Mouse (Mus musculus) limb, embryonic 14.5 days (tissue): Measurements from ENCODE around the gene Zcchc13. TPM values are rescaled to one million over a fixed set of nuclear protein-coding genes. Genes with fewer than 3 reads are reported as not detected.
"Not testable (repeated sequence)": the region's sequence is repeated elsewhere in the genome, so short reads cannot be mapped to it uniquely, and the experiment has no call there.

ENCODE experiments used
- ATAC-seq: fragments of 200-750 bp; cut with Nextera tagmentation; 2 replicates; pipeline ENCODE4 v1.8.0; 2017; ENCODE audit warnings: low read depth, moderate number of reproducible peaks, moderate TSS enrichment; ENCODE audit not compliant: low FRiP score
- DNase-seq: peaks from one replicate; pipeline ENCODE4 v3.0.0-alpha.2; 2015; ENCODE audit warnings: low spot score
- H3K27ac ChIP-seq: fragments of 300-500 bp; sonication (generic); replicated peaks from 2 replicates; pipeline ENCODE4 v1.5.1; 2014; ENCODE audit warnings: low read depth, mild to moderate bottlenecking, low read length, moderate library complexity, mixed read lengths
- H3K27me3 ChIP-seq: fragments of 300-500 bp; sonication (generic); 2 replicates; pipeline ENCODE4 v1.6.1; 2014; ENCODE audit warnings: low read length, mixed read lengths; ENCODE audit not compliant: control insufficient read depth, insufficient read depth
- H3K36me3 ChIP-seq: fragments of 300-500 bp; sonication (generic); 2 replicates; pipeline ENCODE4 v1.6.1; 2014; ENCODE audit warnings: mild to moderate bottlenecking, low read length, moderate library complexity, mixed read lengths; ENCODE audit not compliant: control insufficient read depth, insufficient read depth
- H3K4me1 ChIP-seq: fragments of 300-500 bp; sonication (generic); 2 replicates; pipeline ENCODE4 v1.6.1; 2014; ENCODE audit warnings: antibody characterized with exemption, low read length, mixed read lengths; ENCODE audit not compliant: control insufficient read depth, insufficient read depth
- H3K4me2 ChIP-seq: fragments of 300-500 bp; sonication (generic); replicated peaks from 2 replicates; pipeline ENCODE4 v1.6.1; 2014; ENCODE audit warnings: low read depth, mild to moderate bottlenecking, low read length, moderate library complexity; ENCODE audit not compliant: severe bottlenecking
- H3K4me3 ChIP-seq: fragments of 300-500 bp; sonication (generic); replicated peaks from 2 replicates; pipeline ENCODE4 v1.5.1; 2014; ENCODE audit warnings: low read length
- H3K9ac ChIP-seq: fragments of 300-500 bp; sonication (generic); 2 replicates; pipeline ENCODE4 v1.6.1; 2014; ENCODE audit warnings: mild to moderate bottlenecking, low read depth, low read length, moderate library complexity; ENCODE audit not compliant: severe bottlenecking
- H3K9me3 ChIP-seq: fragments of 300-500 bp; sonication (generic); 2 replicates; pipeline ENCODE4 v1.6.1; 2016; ENCODE audit warnings: low read length; ENCODE audit not compliant: control insufficient read depth
- POLR2A ChIP-seq: fragments of 200-500 bp; IDR thresholded peaks from 2 replicates; pipeline ENCODE4 v1.8.0; 2012; ENCODE audit warnings: inconsistent platforms, mild to moderate bottlenecking, moderate library complexity, borderline replicate concordance; ENCODE audit not compliant: insufficient read depth, insufficient read length; ENCODE audit errors: extremely low read depth
- WGBS: fragments of 180-500 bp; shearing (Covaris S2); extraction: QIAGEN DNeasy Blood & Tissue Kit; methylation state at CpG from one replicate; pipeline ENCODE4 v1.1.7; 2014; 5-methylcytosine and 5-hydroxymethylcytosine counted together
- polyA plus RNA-seq, 2 experiments: library from polyadenylated mRNA; depleted of rRNA in 1 of 2; stranded (reverse) in 1 of 2; unstranded in 1 of 2; fragments of >200 nt; fragmentation: Nextera tagmentation in 1 of 2; extraction: Ambion mirVana in 1 of 2; gene quantifications; 2 replicates each; pipeline versions ENCODE4 v1.2.1 to v1.2.3; 2012 to 2014

Gene Zcchc13
- polyA plus RNA-seq, 2 experiments, result not detected

DNA sequence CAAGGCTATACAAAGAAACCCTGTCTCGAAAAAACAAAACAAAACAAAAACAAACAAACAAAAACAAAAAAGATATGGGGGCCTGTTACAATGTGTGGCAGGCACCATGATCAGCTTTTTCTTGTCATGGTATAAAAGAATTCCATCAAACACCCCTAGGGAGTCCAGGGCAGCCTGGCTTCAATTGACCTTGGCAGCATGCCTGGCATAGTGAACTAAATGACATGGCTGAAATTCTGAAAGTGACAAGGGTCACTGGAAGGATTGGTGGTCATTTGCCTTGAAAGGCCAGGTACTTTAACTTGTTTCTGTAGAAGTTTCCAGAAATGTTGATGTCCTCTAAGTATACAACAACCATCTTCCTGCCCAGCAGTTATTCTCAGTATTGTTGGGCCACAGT, 13.9 kb downstream of the Zcchc13 start:
- Histone ChIP-seq H3K9ac (no peak overlapping the region), H3K4me3 (no peak overlapping the region), H3K36me3 (no peaks in the 10 kb centered on the region), H3K4me1 (no peaks in the 10 kb centered on the region), H3K9me3 (no peaks in the 10 kb centered on the region), H3K27me3 (no peaks in the 10 kb centered on the region), H3K4me2 (no peak overlapping the region), H3K27ac (no peak overlapping the region)
- TF ChIP-seq POLR2A, result no peak
- DNase-seq, result no peak
- WGBS, result 74% methylated on average over 1 of the region's 1 CpGs
- ATAC-seq, result no peak

DNA sequence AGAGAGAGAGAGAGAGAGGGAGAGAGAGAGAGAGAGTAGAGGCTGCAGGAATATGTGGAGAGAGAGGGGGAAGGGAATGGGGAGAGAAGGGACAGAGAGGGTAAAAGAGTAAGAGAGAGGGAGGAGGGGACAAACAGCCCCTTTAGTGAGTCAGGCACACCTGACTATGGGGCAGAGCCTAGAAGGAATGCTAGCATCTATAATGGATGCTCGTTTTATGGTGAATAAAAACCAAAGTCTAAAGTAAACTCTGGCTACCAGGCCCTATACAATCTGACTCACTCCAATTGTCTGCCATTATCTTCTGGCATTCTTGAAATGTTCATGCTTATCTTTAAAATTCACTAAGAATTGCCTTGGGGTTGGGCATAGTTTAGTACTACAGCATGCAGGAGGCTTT, 21.7 kb downstream of the Zcchc13 start:
- no peaks in the 10 kb centered on the region for H3K4me1 ChIP-seq
- H3K9ac ChIP-seq, result no peak overlapping the region
- H3K4me2 ChIP-seq, result no peak overlapping the region
- H3K36me3 ChIP-seq, result no peaks in the 10 kb centered on the region
- no peak for TF ChIP-seq POLR2A
- H3K9me3 ChIP-seq, result no peaks in the 10 kb centered on the region
- no peak for ATAC-seq
- no peak overlapping the region for H3K27ac ChIP-seq
- no peak for DNase-seq
- no peaks in the 10 kb centered on the region for H3K27me3 ChIP-seq
- H3K4me3 ChIP-seq, result no peak overlapping the region
- 55% methylated on average over 1 of the region's 1 CpGs for WGBS

GRCm38 (mm10) chrX:103653021-103653420, 22.6 kb downstream of the Zcchc13 start:
- Histone ChIP-seq H3K4me1 (no peaks in the 10 kb centered on the region), H3K27me3 (no peaks in the 10 kb centered on the region), H3K9ac (no peak overlapping the region), H3K9me3 (no peaks in the 10 kb centered on the region), H3K4me2 (no peak overlapping the region), H3K27ac (no peak overlapping the region), H3K36me3 (no peaks in the 10 kb centered on the region), H3K4me3 (no peak overlapping the region)
- TF ChIP-seq POLR2A, result no peak
- ATAC-seq (no peak), DNase-seq (peak; percentile 6)
- WGBS, result 30% methylated on average over 2 of the region's 2 CpGs

- Histone ChIP-seq H3K4me3 (no peak overlapping the region), H3K4me2 (no peak overlapping the region), H3K27me3 (no peaks in the 10 kb centered on the region), H3K9ac (no peak overlapping the region), H3K27ac (no peak overlapping the region), H3K9me3 (no peaks in the 10 kb centered on the region), H3K4me1 (no peaks in the 10 kb centered on the region), H3K36me3 (no peaks in the 10 kb centered on the region)
- no peak for ATAC-seq
- no peak for TF ChIP-seq POLR2A
- no peak for DNase-seq
- WGBS, result 79% methylated on average over 4 of the region's 4 CpGs
These were observed 28.6 kb downstream of the Zcchc13 start for GRCm38 (mm10) chrX:103658985-103659384.

DNA sequence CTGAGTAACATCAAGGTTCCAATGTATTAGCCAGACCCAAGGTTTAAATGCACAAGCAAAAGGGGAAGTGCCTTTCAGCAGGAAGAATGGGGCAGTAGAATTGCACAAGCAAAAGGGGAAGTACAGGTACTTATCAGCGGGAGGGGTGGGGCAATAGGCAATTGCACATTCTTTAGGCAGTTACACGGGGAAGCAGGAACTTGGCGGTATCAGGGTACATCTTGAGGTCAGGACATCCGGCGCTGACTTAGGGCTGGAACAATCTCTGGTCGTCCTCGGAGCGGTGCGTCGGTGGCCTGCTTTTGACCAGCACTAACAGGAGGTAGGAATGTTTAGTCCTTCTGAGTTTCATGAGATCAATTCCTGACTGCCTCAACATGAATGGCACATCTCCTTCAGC, 34.1 kb downstream of the Zcchc13 start:
- not testable (repeated sequence) for H3K4me1 ChIP-seq, DNase-seq, H3K27ac ChIP-seq, H3K4me3 ChIP-seq, ATAC-seq, H3K9ac ChIP-seq, H3K9me3 ChIP-seq, H3K27me3 ChIP-seq, H3K4me2 ChIP-seq, H3K36me3 ChIP-seq
- 92% methylated on average over 8 of the region's 10 CpGs for WGBS

DNA sequence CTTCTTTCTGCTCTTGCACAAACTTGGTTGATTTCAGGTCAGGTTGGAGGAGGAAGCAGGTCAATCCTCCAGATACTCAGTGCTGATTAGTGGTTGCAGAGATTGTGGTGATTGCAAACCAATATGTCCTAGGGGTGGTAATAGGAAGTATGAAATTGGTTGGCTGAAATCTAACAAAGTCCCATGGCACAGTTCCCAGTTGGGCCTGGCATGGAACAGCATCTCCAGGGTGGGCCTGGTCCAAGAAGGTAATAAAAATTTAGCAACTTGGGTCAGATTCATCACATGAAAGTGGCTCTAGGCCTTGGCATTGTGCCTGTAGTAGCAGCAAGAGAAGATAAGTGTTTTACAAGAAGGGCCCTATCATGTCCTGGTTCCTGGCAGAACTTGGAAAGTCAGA, 39.9 kb downstream of the Zcchc13 start:
- no peak for ATAC-seq
- Histone ChIP-seq H3K36me3 (no peaks in the 10 kb centered on the region), H3K27ac (no peak overlapping the region), H3K27me3 (no peaks in the 10 kb centered on the region), H3K4me1 (no peaks in the 10 kb centered on the region), H3K9ac (no peak overlapping the region), H3K4me2 (no peak overlapping the region), H3K9me3 (no peaks in the 10 kb centered on the region), H3K4me3 (no peak overlapping the region)
- no peak for TF ChIP-seq POLR2A
- DNase-seq, result no peak
